Mouse (Mus musculus) E14TG2a.4 (cell line): ENCODE measurements around the gene Hnrnpdl.

Experiments
- CTCF ChIP-seq: conservative IDR thresholded peaks from 2 replicates; pipeline ENCODE4 v1.5.1; 2014; ENCODE audit warnings: low read length
- NANOG ChIP-seq: IDR thresholded peaks from 2 replicates; pipeline ENCODE4 v1.6.1; 2014; ENCODE audit warnings: borderline replicate concordance, low read length, mixed read lengths

- no peak for TF ChIP-seq CTCF
- no peak for TF ChIP-seq NANOG
These were observed 869 bp upstream of the Hnrnpdl start for GRCm38 (mm10) chr5:100040281-100040784.
